Mouse (Mus musculus) retina, postnatal 1 day (tissue): ENCODE results near the gene Nkain2.

Source experiments
- DNase-seq: peaks from one replicate; pipeline ENCODE4 v3.0.0-alpha.2; 2012

Nkain2 gene

GRCm38 (mm10) chr10:32576559-32577275 is 313.5 kb downstream of the Nkain2 start:
- no peak for DNase-seq

DNA sequence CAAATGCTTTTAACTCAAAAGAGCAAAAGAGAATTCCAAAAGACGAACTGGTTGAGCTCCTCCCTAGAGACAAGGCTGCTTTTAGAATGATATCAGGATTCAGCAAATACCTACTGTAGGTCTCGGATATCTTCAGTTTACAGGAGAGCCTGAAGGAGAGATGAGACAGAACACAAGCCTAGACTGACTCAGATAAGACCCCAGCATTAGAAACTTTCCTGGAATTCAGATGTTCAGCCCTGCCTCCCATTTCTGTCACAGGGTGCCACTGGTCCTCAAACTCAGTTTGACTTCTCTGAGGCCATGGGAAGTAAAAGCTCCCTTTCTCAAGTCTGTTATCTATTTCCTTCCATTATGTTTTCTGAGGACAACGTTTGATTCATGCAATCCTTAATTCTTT is 332.6 kb downstream of the Nkain2 start:
- no peak for DNase-seq

GRCm38 (mm10) chr10:32536057-32536456 is 354.2 kb downstream of the Nkain2 start:
- DNase-seq: no peak

DNA sequence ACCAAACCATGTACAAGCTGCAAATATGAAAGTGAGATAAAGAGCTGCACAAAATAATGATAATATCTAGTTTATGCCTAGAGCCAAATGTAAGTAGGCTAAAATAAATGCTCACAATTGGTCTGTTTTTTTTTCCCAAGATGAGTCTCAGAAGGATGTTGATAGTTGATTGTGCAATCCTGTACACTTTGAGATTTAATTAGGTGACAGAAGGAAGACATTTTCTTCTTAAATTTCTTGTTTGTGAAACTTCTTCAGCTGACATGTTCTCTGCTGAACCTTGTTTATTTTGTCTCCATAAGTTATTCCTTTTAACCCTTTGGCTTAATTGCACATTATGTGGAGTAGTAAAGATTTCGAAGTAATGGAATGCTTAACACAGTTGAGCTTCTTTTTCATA is 379.4 kb downstream of the Nkain2 start:
- no peak for DNase-seq

- no peak for DNase-seq
Observed at GRCm38 (mm10) chr10:32494591-32495182, 395.6 kb downstream of the Nkain2 start.

- DNase-seq: no peak
Observed at GRCm38 (mm10) chr10:32493600-32493999, 396.7 kb downstream of the Nkain2 start.

DNA sequence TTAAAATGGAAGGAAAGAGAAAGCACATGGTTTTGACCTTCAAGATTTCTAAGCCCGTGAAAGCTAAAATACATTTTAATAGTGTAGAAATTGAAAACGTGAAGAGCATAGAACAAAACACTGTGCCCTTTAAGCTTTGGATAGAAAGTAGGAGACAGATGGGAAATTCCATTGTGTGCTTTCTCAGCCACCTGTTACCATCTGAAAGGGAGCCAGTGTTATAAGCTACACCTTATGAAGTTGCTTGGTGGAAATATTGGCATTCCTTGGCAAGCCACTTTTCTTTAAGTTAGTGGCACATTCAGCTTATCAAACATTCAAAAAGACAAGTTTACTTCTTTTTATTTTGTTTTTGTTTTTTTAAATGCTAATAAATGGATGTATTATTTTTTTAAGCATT is 427.5 kb downstream of the Nkain2 start:
- DNase-seq: no peak

GRCm38 (mm10) chr10:32439932-32440519 is 450.2 kb downstream of the Nkain2 start:
- no peak for DNase-seq

DNA sequence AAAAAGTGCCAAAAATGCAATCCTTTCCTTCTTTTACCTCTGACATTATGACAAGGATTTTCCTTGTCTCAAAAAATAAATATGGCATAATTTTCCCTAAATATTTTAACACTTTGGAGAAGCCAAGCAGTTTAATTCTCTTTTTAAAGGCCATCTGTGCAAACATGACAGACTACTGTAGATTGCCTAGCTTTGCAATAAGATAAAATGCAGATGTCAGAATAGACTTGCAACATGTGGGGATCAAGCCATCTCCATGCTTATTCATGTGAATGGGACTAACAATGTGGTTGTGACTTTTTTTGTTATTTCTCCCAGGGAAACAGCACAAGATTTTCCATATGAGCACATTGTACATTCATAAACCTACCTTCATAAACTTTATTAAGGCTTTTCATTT is 476.0 kb downstream of the Nkain2 start:
- DNase-seq: no peak

DNA sequence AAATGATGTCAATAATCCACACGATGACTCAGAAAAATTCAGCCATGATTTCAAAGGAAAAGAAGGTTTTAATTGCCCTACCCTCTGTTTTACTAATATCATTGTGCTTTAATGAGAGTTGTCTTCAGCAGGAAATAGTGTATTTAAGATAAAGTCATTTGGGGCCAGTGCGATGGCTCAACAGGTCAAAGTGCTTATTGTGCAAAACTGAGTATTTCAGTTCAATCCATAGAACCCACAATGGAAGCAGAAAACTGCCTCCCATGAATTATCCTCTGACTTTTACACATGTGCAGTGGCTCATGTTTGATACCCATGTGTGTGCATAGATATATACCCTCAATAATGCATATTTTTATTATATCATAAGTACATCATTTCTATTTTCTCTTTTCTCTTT is 478.9 kb downstream of the Nkain2 start:
- DNase-seq: no peak

- no peak for DNase-seq
Observed at GRCm38 (mm10) chr10:32400961-32401360, 489.3 kb downstream of the Nkain2 start.

DNA sequence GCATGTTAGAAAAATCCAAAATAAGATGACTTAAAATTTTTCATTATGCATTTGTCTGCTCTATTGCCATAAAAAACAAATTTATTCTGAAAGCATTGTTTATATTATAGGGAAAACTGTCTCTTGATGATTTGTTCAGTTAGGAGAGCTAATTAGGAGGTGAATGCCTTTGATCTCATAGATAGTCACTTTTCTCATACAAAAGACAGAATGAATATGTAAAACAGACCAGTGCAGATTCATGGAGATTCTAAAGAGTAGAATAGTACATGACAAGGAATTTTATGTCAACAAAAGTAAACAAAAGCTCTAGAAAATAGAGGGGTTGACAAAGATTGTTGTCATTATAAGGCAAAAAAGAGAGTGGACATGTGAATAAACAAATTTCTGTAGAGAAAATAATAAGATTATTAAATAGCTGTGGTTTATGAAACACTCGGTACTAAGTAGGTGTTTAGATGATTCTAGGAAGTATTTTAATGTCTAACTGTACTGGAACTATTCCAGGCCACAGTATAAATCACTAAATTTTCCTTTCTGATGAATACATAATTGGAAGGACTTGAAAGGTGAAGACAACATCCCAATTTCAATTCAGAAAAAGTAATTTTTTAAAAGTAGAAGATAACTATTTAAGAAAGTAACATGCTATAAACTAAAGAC is 496.3 kb downstream of the Nkain2 start:
- no peak for DNase-seq

DNA sequence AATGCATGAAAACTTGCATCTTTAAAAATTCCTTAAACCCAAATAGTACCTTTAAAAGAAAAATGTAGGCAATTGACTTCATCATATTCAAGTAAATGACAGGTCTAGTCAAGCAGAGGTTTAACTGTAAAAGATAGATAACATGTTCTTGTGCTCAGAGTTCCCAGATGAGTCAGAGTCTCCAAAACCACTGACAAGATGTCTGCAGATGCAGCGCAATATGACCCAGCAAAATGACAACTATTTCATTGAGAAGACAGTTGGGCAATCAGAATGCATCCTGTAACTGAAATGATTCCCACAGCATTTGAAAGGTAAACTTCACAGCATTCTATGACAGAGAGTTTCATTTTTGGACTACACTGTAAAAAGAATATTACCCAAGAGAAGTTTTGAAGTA is 496.9 kb downstream of the Nkain2 start:
- no peak for DNase-seq

DNA sequence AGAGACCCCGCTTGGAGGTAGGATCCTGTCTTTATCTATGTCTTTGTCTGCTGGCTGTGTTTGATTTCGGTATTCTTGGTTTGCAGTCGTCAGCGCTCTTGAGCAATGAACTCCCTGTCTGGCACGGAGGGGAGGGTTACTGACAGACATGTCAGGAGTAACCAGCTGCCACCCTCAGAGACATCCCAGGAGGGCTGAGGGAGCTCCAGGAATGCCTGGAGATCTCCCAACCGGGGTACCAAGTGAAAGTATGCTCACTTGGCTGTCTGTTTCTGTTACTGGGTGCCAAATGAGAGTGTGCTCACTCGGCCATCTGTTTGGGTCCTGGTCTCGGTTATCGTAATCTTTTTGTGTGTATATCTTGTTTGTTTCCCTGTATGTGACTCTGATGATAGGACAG is 577.5 kb downstream of the Nkain2 start:
- no peak for DNase-seq

DNA sequence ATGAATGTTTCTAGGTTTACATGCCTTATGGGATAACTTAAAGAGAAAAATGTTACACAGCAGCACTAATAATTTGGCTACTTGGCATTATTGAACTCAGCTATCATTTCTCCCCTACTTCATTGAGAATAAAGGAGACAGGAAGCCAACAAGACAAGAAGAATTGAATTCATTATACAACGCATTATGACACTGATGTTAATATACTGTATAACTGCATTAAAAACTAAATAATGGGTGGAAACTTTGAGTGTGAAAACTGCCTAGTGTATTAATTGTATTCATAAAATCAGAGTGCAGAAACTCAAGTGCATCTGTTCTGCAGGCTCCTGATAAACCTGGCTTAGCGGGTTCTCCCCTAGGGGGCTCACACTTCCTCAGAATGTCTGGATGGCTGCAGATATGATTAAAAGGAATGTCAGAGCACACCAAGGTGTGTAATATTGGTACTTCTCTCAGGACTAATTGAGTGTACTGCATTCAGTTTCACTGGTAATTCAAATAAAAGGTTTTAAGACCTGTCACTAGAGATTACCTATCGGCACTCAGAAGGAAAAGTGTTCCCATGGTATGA is 589.2 kb downstream of the Nkain2 start:
- peak; percentile 0 for DNase-seq

- DNase-seq: no peak
Observed at GRCm38 (mm10) chr10:32290487-32290886, 599.8 kb downstream of the Nkain2 start.

GRCm38 (mm10) chr10:32283690-32284089 is 606.6 kb downstream of the Nkain2 start:
- DNase-seq: no peak

GRCm38 (mm10) chr10:32243266-32243882 is 646.9 kb downstream of the Nkain2 start:
- peak; percentile 2 for DNase-seq

DNA sequence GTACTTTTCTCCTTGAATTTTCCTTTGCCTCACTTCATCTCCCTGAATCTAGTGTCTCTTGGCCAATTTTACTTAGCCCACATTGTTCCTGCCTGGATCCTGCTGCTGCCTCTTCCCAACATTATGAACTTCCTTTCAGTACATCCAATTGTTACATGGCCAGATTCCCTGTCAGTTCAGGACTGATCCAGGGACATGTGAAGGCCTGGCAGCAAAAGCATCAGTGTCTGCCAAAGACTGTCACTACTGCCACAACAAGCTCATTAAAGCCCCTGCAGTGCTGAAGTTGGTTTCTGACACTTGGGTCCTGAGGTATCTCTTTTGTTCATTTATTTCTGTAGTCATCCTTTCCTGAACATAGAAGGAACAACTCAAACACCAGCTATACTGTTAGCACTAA is 649.1 kb downstream of the Nkain2 start:
- no peak for DNase-seq

- DNase-seq: no peak
Observed at GRCm38 (mm10) chr10:32182951-32183350, 707.3 kb downstream of the Nkain2 start.

DNA sequence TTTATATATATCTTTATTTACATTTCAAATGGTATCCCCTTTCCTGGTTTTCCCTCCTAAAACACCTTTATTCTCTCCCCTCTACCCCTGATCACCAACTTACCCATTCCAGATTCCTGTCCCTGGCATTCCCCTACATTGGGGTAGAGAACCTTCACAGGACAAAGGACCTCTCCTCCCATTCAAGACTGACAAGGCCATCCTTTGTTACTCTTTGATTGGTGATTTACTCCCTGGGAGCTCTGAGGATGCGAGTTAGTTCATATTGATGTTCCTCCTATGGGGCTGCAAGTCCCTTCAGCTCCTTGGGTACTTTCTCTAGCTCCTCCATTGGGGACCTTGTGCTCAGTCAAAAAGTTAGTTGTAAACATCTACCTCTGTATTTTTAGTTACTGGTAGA is 798.9 kb downstream of the Nkain2 start:
- DNase-seq: no peak

DNA sequence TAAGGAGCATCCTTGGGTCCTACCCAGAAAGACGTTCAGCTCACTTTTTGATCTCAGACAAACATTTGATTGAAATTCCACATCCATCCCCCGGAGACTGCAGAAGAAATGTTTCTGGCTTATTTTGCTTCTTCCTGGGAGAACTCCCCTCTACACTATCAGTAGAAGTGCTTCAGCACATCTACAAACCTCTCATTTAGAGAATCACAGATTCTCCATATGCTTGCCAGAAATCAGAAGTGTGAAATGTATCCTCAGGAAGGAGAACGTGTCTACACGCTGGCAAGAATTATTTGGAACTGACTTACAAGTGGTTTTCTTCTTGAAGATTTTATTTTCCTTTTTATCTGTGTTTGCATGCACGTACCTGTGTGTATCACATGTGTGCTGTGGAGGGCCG is 829.9 kb downstream of the Nkain2 start:
- no peak for DNase-seq

DNA sequence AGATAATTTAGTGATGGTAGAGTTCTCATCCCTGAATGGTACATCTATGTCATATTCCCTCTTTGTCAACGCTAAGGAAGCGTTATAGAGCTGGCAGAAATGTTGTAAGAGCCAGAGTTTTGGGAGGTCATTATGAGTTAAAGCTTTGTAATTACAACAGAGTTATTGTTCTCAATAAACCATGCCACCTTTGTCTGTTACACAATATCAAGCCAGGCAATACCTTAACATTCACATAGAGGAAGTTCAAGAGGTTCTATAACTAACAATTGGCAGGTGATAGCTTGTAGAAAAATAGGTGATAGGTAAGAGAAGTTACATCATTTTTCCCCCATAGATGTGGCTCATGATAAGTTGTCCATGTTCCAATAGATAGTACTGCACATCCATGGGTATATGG is 832.0 kb downstream of the Nkain2 start:
- DNase-seq: no peak
